Mouse (Mus musculus) ES-Bruce4 (cell line): ENCODE results near the gene Ckap4.

Source experiments
- CTCF ChIP-seq: IDR thresholded peaks from one replicate; pipeline ENCODE4 v1.8.1; 2011; ENCODE audit warnings: low read depth, low read length
- POLR2A ChIP-seq: IDR thresholded peaks from one replicate; pipeline ENCODE4 v1.8.1; 2011; ENCODE audit warnings: low read length; ENCODE audit not compliant: insufficient read depth

DNA sequence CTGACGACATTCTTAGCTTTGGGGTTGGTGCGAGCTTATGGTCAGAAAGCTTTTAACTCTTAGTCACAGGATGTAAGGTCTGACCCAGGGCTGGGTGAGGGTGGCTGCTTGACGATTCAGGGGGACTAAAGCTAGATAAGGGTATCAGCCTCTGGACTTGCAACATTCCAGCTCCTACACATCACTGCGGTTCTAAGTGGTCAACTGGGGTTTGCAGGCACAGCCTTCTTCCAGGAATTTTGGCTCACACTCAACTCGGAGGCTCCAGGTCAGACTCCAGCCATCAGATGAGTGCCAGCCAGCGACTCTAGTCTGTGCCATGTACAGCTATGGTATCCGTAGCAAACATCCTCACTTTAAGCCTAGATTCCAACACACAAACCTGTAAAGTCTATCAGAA lies 39.4 kb downstream of the Ckap4 start:
- TF ChIP-seq CTCF (no peak), POLR2A (no peak)
